Mouse (Mus musculus) liver, embryonic 16.5 days (tissue): ENCODE data around the gene Midn. TPM values are rescaled to one million over a fixed set of nuclear protein-coding genes. Genes with fewer than 3 reads are reported as not detected.

Experiments used
- ATAC-seq: fragments of 200-750 bp; cut with Nextera tagmentation; 2 replicates; pipeline ENCODE4 v1.8.0; 2017; ENCODE audit warnings: low read depth, mild to moderate bottlenecking, moderate number of reproducible peaks, moderate library complexity
- H3K27ac ChIP-seq: fragments of 300-500 bp; sonication (generic); 2 replicates; pipeline ENCODE4 v1.5.1; 2014; ENCODE audit warnings: mild to moderate bottlenecking, low read length
- H3K27me3 ChIP-seq: fragments of 300-500 bp; sonication (generic); 2 replicates; pipeline ENCODE4 v1.6.1; 2014; ENCODE audit warnings: low read depth, low read length, mixed read lengths; ENCODE audit not compliant: control insufficient read depth, insufficient read depth
- H3K36me3 ChIP-seq: fragments of 300-500 bp; sonication (generic); 2 replicates; pipeline ENCODE4 v1.6.1; 2014; ENCODE audit warnings: mild to moderate bottlenecking; ENCODE audit not compliant: control insufficient read depth, insufficient read depth
- H3K4me1 ChIP-seq: fragments of 300-500 bp; sonication (generic); 2 replicates; pipeline ENCODE4 v1.6.1; 2014; ENCODE audit warnings: low read depth, low read length, mixed read lengths; ENCODE audit not compliant: control insufficient read depth
- H3K4me2 ChIP-seq: fragments of 300-500 bp; sonication (generic); 2 replicates; pipeline ENCODE4 v1.6.1; 2014; ENCODE audit warnings: low read depth, low read length, mixed read lengths
- H3K4me3 ChIP-seq: fragments of 300-500 bp; sonication (generic); 2 replicates; pipeline ENCODE4 v1.5.1; 2014; ENCODE audit warnings: low read depth, mild to moderate bottlenecking, low read length
- H3K9ac ChIP-seq: fragments of 300-500 bp; sonication (generic); 2 replicates; pipeline ENCODE4 v1.6.1; 2014; ENCODE audit warnings: low read depth, low read length
- H3K9me3 ChIP-seq: fragments of 300-500 bp; sonication (generic); replicated peaks from 2 replicates; pipeline ENCODE4 v1.6.1; 2016; ENCODE audit warnings: low read length; ENCODE audit not compliant: control insufficient read depth
- WGBS: fragments of 180-500 bp; shearing (Covaris S2); extraction: QIAGEN DNeasy Blood & Tissue Kit; methylation state at CpG from one replicate; pipeline ENCODE4 v1.1.7; 2014; ENCODE audit not compliant: insufficient replicate concordance; 5-methylcytosine and 5-hydroxymethylcytosine counted together
- polyA plus RNA-seq: library from polyadenylated mRNA; unstranded; fragments of >200 nt; fragmentation: Nextera tagmentation; extraction: Ambion mirVana; gene quantifications from 2 replicates; pipeline ENCODE4 v1.2.1, GENCODE M21; 2015

Midn gene
- polyA plus RNA-seq, 1 experiment from 2014 or later, result 2.6 TPM

DNA sequence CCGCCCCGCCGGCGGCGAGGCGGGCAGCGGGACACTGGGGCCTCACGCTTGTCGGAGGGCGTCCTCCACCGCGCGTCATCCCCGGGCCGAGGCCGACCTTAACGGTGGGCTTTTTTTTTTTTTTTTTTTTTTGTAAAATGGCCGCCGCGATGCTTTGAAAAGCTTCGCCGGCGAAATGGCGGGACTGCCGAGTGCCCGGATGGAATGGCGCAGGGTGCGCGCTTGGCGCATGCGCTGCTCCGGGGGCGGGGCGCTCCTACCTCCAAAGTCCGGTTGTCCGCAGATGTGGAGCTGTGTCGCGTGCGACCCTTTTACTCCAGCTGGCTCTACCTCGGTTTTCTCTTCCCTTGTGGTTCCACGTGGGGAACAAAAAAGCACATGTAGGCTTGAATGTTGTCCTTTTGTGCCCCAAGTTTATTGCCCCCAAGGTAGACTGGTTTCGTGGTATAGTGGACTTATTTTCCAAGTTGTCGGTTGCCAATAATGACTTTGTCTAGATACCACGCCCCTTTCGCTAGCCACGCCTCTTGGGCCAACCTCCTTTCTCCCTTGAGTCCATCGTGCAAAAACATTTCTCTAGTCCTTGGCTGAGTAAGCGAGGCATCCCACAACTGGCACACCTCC lies 20.1 kb downstream of the Midn start:
- H3K27me3 ChIP-seq, result no peaks in the 10 kb centered on the region
- peaks cover 26% of the 10 kb centered on the region for H3K36me3 ChIP-seq
- peak; percentile 56 for ATAC-seq
- WGBS, result under 1% methylated on average over 37 of the region's 48 CpGs
- peak overlapping the region; percentile 69 for H3K4me2 ChIP-seq
- peaks cover 55% of the 10 kb centered on the region for H3K4me1 ChIP-seq
- peak overlapping the region; percentile 87 for H3K4me3 ChIP-seq
- H3K9ac ChIP-seq, result peak overlapping the region; percentile 92
- H3K27ac ChIP-seq, result peak overlapping the region; percentile 98
- H3K9me3 ChIP-seq, result no peaks in the 10 kb centered on the region; the same call in 1 of the 2 replicates

DNA sequence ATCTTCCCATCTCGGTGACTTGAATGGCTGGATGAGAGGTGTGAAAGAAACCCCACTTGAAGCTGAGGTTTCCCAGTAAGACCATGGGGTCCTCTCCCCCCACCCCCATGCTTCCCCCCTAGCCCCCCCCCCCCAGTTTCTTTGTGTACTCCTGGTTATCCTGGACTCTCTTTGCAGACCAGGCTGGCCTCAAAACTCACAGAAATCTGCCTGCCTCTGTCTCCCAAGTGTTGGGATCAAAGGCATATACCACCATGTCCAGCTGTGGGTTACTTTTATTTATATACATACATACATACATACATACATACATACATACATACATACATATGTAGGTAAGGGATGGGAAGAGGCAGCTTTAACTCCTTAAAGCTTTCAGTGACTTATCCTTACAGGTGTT lies 21.0 kb downstream of the Midn start:
- no peak for ATAC-seq
- peaks cover 26% of the 10 kb centered on the region for H3K36me3 ChIP-seq
- peak overlapping the region; percentile 69 for H3K4me2 ChIP-seq
- peak overlapping the region; percentile 87 for H3K4me3 ChIP-seq
- peaks cover 51% of the 10 kb centered on the region for H3K4me1 ChIP-seq
- peak overlapping the region; percentile 98 for H3K27ac ChIP-seq
- no peaks in the 10 kb centered on the region for H3K27me3 ChIP-seq
- peak overlapping the region; percentile 92 for H3K9ac ChIP-seq
- 64% methylated on average over 1 of the region's 1 CpGs for WGBS
- H3K9me3 ChIP-seq, result no peaks in the 10 kb centered on the region; the same call in 1 of the 2 replicates

DNA sequence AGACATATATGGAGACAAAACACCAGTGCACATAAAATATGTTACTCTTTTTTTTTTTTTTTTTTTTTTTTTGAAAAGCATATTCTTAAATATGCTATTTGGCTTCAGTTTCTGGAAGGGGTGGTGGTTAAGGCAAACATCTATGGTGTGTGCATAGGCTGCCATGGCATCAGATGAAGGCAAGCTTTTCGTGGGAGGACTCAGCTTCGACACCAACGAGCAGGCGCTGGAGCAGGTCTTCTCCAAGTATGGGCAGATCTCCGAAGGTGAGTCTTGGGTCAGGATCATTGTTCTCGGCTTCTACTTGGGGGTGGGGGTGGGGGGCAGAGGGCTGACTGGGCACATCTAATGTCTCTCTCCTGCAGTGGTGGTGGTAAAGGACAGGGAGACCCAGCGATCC lies 21.6 kb downstream of the Midn start:
- Histone ChIP-seq H3K4me2 (no peak overlapping the region), H3K9ac (no peak overlapping the region), H3K27me3 (no peaks in the 10 kb centered on the region), H3K27ac (no peak overlapping the region), H3K9me3 (no peaks in the 10 kb centered on the region; the same call in 1 of the 2 replicates), H3K4me1 (peaks cover 50% of the 10 kb centered on the region), H3K36me3 (peaks cover 26% of the 10 kb centered on the region), H3K4me3 (no peak overlapping the region)
- ATAC-seq, result no peak
- 87% methylated on average over 7 of the region's 7 CpGs for WGBS

DNA sequence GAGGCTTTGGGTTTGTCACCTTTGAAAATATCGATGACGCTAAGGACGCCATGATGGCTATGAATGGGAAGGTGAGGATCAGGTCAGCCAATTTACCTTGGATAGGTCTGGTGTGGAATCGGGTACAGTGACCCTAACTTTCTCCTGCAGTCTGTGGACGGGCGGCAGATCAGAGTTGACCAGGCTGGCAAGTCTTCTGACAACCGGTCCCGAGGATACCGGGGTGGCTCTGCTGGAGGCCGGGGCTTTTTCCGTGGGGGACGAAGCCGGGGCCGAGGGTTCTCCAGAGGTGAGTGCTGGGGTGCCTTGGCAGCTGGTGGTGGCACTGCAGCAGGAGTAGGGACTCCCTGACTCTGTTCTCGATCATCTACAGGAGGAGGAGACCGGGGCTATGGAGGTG lies 22.0 kb downstream of the Midn start:
- Histone ChIP-seq H3K9ac (no peak overlapping the region), H3K4me3 (no peak overlapping the region), H3K9me3 (no peaks in the 10 kb centered on the region; the same call in 1 of the 2 replicates), H3K36me3 (peaks cover 26% of the 10 kb centered on the region), H3K4me1 (peaks cover 50% of the 10 kb centered on the region), H3K27ac (no peak overlapping the region), H3K27me3 (no peaks in the 10 kb centered on the region), H3K4me2 (no peak overlapping the region)
- ATAC-seq, result no peak
- 88% methylated on average over 16 of the region's 16 CpGs for WGBS

DNA sequence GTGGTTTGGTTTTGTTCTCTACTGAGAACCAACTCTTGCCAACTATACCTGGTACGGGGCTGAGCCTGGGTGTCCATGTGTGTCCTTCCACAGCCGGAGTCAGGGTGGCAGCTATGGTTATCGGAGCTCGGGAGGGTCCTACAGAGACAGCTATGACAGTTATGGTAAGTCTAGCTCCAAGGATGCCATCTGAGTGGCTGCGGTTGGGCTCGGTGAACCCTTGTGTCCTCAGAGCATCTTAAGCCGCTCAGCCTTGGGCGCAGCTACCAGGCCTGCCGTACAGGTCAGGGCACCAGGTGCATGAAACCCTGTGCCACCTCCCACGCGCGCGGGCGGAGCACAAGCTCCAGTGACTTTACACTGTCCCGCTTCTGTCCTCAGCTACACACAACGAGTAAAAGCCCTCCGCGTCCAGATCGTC lies 22.5 kb downstream of the Midn start:
- peaks cover 45% of the 10 kb centered on the region for H3K4me1 ChIP-seq
- WGBS, result 91% methylated on average over 19 of the region's 19 CpGs
- no peak overlapping the region for H3K4me2 ChIP-seq
- peaks cover 26% of the 10 kb centered on the region for H3K36me3 ChIP-seq
- H3K27me3 ChIP-seq, result no peaks in the 10 kb centered on the region
- H3K9ac ChIP-seq, result no peak overlapping the region
- H3K9me3 ChIP-seq, result no peaks in the 10 kb centered on the region; the same call in 1 of the 2 replicates
- H3K4me3 ChIP-seq, result no peak overlapping the region
- H3K27ac ChIP-seq, result no peak overlapping the region
- no peak for ATAC-seq

DNA sequence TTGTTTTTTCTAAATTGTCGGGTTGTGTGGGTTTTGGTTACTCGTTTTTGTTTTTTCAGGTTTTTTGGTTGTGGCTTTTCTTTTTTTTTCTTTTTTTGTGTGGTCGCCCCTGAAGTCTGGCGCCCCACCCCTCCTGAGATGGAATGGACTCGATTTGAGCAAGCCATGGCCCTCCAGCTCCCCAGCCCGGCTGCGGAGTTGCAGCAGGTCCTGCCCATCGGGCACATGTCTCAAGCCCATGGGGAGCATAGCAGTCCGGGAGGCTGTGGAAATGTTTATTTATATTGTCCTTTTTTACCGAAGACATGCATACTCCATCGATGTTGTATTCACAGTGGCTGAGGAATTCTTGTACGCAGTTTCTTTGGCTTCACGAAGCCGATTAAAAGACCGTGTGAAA lies 23.2 kb downstream of the Midn start:
- 87% methylated on average over 15 of the region's 15 CpGs for WGBS

DNA sequence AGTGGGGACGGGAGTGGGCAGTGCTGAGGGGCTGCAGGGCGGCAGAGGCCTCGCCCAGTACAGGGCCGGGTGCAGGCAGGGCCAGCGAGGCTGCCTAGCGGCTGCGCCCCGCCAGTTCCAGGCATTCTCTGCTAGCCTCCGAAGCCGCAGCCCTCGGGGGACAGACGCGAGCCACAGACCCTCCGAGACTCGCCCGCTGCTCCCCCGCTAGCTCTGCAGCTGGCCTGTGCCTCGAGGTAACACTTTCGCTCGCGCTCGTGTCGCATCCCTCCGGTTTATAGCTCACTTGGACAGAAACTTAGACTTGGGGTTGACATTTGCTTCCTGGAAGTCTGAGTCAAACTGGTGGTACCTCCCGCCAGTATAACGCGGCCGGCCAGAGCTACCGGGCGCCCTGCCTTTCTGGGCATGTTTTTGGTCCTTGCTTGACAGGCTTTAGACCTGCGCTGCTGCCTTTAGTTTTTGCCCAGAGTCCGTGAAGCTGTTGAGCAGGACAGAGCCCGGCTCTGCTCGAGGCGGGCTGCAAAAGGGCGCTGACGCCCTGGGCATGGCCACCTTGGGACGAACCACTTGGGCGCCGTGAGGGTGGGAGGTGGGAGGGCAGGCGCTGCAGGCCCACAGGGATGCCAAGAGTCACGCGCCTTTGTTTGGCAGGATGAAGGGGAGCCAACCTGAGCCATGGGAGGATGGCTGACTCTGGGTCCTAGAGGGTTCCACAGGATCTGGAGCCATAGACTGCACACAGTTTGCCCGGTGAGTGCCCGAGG lies 23.9 kb downstream of the Midn start:
- 89% methylated on average over 45 of the region's 45 CpGs for WGBS
- H3K27ac ChIP-seq, result peak overlapping the region; percentile 90
- no peaks in the 10 kb centered on the region; the same call in 1 of the 2 replicates for H3K9me3 ChIP-seq
- peak overlapping the region; percentile 72 for H3K9ac ChIP-seq
- H3K4me3 ChIP-seq, result peak overlapping the region; percentile 84
- H3K4me2 ChIP-seq, result peak overlapping the region; percentile 83
- H3K27me3 ChIP-seq, result no peaks in the 10 kb centered on the region
- ATAC-seq, result no peak
- peaks cover 33% of the 10 kb centered on the region for H3K4me1 ChIP-seq
- H3K36me3 ChIP-seq, result peaks cover 26% of the 10 kb centered on the region

More for the DNA sequence above, 23.2 kb downstream of the Midn start:
- H3K4me1 ChIP-seq, result peaks cover 39% of the 10 kb centered on the region
- no peak overlapping the region for H3K9ac ChIP-seq
- peaks cover 26% of the 10 kb centered on the region for H3K36me3 ChIP-seq
- H3K4me3 ChIP-seq, result no peak overlapping the region
- no peak for ATAC-seq
- no peak overlapping the region for H3K4me2 ChIP-seq
- H3K9me3 ChIP-seq, result no peaks in the 10 kb centered on the region; the same call in 1 of the 2 replicates
- H3K27ac ChIP-seq, result no peak overlapping the region
- H3K27me3 ChIP-seq, result no peaks in the 10 kb centered on the region

DNA sequence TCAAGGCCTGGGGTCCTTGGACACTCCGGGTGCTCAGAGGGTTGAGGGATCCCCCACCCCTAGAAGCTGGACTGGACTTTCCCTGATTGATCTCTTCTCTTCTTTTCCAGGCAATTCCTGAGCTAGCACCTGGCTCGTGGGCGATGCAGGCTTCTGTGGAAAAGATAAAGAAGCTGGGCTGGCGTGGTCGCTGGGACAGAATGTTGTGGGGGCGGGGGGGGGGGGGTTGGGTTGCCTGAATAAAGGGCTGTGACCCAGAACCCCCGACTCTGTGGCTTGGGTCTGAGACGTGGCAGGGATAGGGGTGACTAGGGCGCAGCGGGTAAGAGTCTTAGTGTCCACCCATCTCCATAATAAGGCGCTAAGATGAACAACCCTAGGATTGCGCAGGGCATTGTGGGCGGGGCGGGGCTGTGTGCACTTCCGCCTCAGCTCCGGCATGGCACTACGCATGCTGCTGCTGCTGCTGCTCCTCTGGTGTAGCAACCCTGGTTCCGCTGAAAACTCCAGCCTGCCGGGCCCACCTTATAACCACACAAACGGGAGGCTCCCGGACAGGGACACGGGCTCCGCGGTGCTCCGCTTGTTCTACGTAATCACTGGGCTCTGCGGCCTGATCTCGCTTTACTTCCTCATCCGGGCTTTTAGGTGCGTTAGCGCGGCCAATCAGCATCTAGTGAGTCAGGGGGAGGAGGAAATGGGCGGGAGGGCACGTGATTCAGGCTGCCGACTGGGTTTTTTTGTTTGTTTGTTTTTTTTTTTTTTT lies 24.6 kb downstream of the Midn start, which contains the start of gene 1600002K03Rik:
TSS of gene 1600002K03Rik (plus strand) at position 418 of the 766 bp plus-strand sequence.
- peak; percentile 70 for ATAC-seq
- H3K27ac ChIP-seq, result peak within 1 kb of the TSS; percentile 90
- H3K4me3 ChIP-seq, result peak within 1 kb of the TSS; percentile 84
- peak within 1 kb of the TSS; percentile 72 for H3K9ac ChIP-seq
- peaks cover 30% of the 10 kb centered on the region for H3K4me1 ChIP-seq
- 3% methylated on average over 35 of the region's 35 CpGs for WGBS
- peaks cover 26% of the 10 kb centered on the region for H3K36me3 ChIP-seq
- H3K9me3 ChIP-seq, result no peaks in the 10 kb centered on the region; the same call in 1 of the 2 replicates
- H3K4me2 ChIP-seq, result peak within 1 kb of the TSS; percentile 83
- H3K27me3 ChIP-seq, result peaks cover 2% of the 10 kb centered on the region; the same call in 1 of the 2 replicates
